Mouse (Mus musculus): ENCODE measurements around the gene Tsen34. TPM values are rescaled to one million over a fixed set of nuclear protein-coding genes. Genes with fewer than 3 reads are reported as not detected.

The Tsen34 gene
- total RNA-seq, 1 experiment = 90.2 TPM

DNA sequence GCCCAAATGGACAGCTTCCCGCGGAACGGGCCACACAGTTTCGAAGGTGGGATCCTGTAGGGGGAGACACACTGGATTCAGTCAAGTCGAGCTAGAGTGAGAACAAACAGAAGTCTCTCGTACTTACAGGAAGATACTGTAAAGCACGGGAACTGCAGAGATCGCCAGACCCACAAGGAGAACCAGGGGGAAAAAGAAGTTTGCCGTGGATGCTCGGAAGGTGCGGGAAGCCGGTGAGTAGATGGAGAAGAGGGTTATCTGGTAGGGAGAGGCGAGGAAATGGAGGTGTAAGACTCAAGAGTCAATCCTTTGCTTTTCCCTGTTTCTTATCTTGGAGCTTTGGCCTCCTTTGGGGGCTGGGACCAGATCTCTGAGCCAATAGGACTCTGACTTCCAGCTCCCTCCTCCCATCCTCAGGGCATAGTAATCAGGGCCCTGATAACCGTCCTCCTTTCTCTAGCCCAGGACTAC lies 25.7 kb upstream of the Tsen34 start:
- in situ Hi-C loops (cut with MboI; ENCODE audit: low sequenced_read_pairs in 2 of 2, unreplicated experiment in 2 of 2) = no loop called here
- peak; percentile 45 for DNase-seq (ENCODE audit: low read depth, low spot score)
- Histone ChIP-seq H3K4me3 (ENCODE audit: insufficient read depth in 1 of 2, low read depth in 1 of 2, low read length in 2 of 2, poor library complexity in 1 of 2, severe bottlenecking in 1 of 2) (peak overlapping the region; percentile 52 to 56), H3K9me3 (ENCODE audit: control insufficient read depth, insufficient read depth, low read depth, low read length) (no peaks in the 10 kb centered on the region), H3K4me1 (ENCODE audit: control insufficient read depth in 2 of 2, insufficient read depth in 2 of 2, low read length in 2 of 2, poor library complexity in 1 of 2) (peaks cover 0 to 4% of the 10 kb centered on the region in 2 experiments; a peak in 2 of 4 replicates), H3K9ac (ENCODE audit: insufficient read depth, low read depth, low read length, poor library complexity, severe bottlenecking) (peak overlapping the region; percentile 51; the same call in 1 of the 2 replicates), H3K36me3 (ENCODE audit: control insufficient read depth, insufficient read depth, low read length, poor library complexity, severe bottlenecking) (peaks cover 6% of the 10 kb centered on the region; the same call in 1 of the 2 replicates), H3K27ac (ENCODE audit: insufficient read depth, low read depth, low read length, poor library complexity, severe bottlenecking) (0 out of 2 replicates have a peak overlapping the region, but pooled peaks have one; percentile 22)
- no peak for TF ChIP-seq ZC3H11A (IDR thresholded peaks at IDR 0.05; ENCODE audit: borderline replicate concordance, low read depth, low read length)
- no peak for TF ChIP-seq MAFK (IDR thresholded peaks at IDR 0.05; ENCODE audit: insufficient read depth, low read depth, low read length)
- no peak for TF ChIP-seq ZNF384 (IDR thresholded peaks at IDR 0.05; ENCODE audit: low read depth, low read length)
- no peak for TF ChIP-seq HCFC1 (IDR thresholded peaks at IDR 0.05; ENCODE audit: borderline replicate concordance, insufficient read depth, low read length)
- TF ChIP-seq CHD2 (IDR thresholded peaks at IDR 0.05; ENCODE audit: low read depth, low read length) = no peak

DNA sequence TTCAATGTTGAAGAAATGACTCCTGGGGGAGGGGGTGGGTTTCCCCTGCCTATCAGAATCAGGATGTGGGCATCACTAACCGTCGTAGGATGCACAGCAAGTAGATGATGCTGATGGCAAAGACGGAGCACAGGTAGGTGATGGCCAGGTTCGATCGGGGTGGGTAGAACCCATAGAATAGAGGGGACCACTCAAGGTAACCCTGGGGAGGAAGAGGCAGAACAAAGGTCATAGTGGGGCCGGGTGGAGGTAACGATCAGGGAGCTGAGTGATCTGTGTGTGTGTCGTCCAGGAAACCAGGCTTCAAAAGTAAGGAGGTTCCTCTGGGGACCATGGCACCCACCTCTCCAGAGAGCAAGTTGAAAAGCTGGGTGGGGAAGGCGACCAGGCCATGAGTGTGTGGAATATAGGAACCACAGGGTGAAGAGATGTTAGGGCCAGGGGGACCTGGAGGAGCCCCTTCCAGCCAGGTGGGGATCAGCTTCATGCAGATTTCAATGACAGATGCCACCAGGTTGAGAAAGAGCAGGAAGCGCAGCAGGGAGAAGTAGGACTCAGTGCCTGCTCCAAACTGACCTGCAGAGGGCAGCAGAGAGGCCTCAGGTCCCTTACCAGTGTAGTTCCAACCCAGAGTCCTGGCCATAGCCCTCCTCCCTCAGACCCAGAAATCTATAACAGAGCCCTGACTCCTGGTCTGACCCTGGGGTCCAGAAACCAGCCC lies 18.0 kb upstream of the Tsen34 start:
- in situ Hi-C loops (cut with MboI; ENCODE audit: low sequenced_read_pairs in 2 of 2, unreplicated experiment in 2 of 2) = no loop called here
- Histone ChIP-seq H3K36me3 (ENCODE audit: control insufficient read depth, insufficient read depth, low read length, poor library complexity, severe bottlenecking) (peaks cover 3% of the 10 kb centered on the region; the same call in 1 of the 2 replicates), H3K27ac (ENCODE audit: insufficient read depth, low read depth, low read length, poor library complexity, severe bottlenecking) (no peak overlapping the region), H3K4me3 (ENCODE audit: insufficient read depth in 1 of 2, low read depth in 1 of 2, low read length in 2 of 2, poor library complexity in 1 of 2, severe bottlenecking in 1 of 2) (no peak overlapping the region), H3K9me3 (ENCODE audit: control insufficient read depth, insufficient read depth, low read depth, low read length) (no peaks in the 10 kb centered on the region), H3K4me1 (ENCODE audit: control insufficient read depth in 2 of 2, insufficient read depth in 2 of 2, low read length in 2 of 2, poor library complexity in 1 of 2) (peaks cover 0 to 6% of the 10 kb centered on the region in 2 experiments; a peak in 1 of 4 replicates), H3K9ac (ENCODE audit: insufficient read depth, low read depth, low read length, poor library complexity, severe bottlenecking) (no peak overlapping the region)
- DNase-seq (ENCODE audit: low read depth, low spot score) = peak; percentile 88
- no peak for TF ChIP-seq HCFC1 (IDR thresholded peaks at IDR 0.05; ENCODE audit: borderline replicate concordance, insufficient read depth, low read length)
- no peak for TF ChIP-seq ZNF384 (IDR thresholded peaks at IDR 0.05; ENCODE audit: low read depth, low read length)
- TF ChIP-seq ZC3H11A (IDR thresholded peaks at IDR 0.05; ENCODE audit: borderline replicate concordance, low read depth, low read length) = 0 out of 2 replicates have a peak, but pooled peaks have one; percentile 34

DNA sequence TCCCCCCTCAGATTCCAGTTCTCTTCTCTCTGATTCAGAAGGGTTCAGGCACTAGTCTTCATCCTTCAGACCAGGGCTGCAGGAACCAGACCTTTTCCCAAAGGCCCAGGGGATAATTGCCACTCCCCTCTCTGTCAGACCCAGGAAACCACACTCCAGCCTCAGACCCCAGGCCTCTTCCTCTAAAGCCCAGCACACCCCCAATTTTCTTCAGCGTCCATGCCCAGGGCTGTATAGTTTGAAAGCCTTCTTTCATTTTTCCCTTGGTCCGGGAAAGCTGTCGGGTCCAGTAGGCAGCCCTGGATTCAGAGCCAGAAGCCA lies 17.5 kb upstream of the Tsen34 start:
- in situ Hi-C loops (cut with MboI; ENCODE audit: low sequenced_read_pairs in 2 of 2, unreplicated experiment in 2 of 2) = no loop called here
- peaks cover 3% of the 10 kb centered on the region; the same call in 1 of the 2 replicates for H3K36me3 ChIP-seq (ENCODE audit: control insufficient read depth, insufficient read depth, low read length, poor library complexity, severe bottlenecking)
- no peak overlapping the region for H3K27ac ChIP-seq (ENCODE audit: insufficient read depth, low read depth, low read length, poor library complexity, severe bottlenecking)
- no peak overlapping the region for H3K4me3 ChIP-seq (ENCODE audit: insufficient read depth in 1 of 2, low read depth in 1 of 2, low read length in 2 of 2, poor library complexity in 1 of 2, severe bottlenecking in 1 of 2)
- H3K4me1 ChIP-seq (ENCODE audit: control insufficient read depth in 2 of 2, insufficient read depth in 2 of 2, low read length in 2 of 2, poor library complexity in 1 of 2) = peaks cover 0 to 6% of the 10 kb centered on the region in 2 experiments; a peak in 1 of 4 replicates
- no peak for TF ChIP-seq CHD2 (IDR thresholded peaks at IDR 0.05; ENCODE audit: low read depth, low read length)
- TF ChIP-seq MAFK (IDR thresholded peaks at IDR 0.05; ENCODE audit: insufficient read depth, low read depth, low read length) = no peak
- TF ChIP-seq ZC3H11A (IDR thresholded peaks at IDR 0.05; ENCODE audit: borderline replicate concordance, low read depth, low read length) = no peak
- TF ChIP-seq ZNF384 (IDR thresholded peaks at IDR 0.05; ENCODE audit: low read depth, low read length) = no peak
- TF ChIP-seq HCFC1 (IDR thresholded peaks at IDR 0.05; ENCODE audit: borderline replicate concordance, insufficient read depth, low read length) = no peak
- H3K9ac ChIP-seq (ENCODE audit: insufficient read depth, low read depth, low read length, poor library complexity, severe bottlenecking) = no peak overlapping the region
- no peaks in the 10 kb centered on the region for H3K9me3 ChIP-seq (ENCODE audit: control insufficient read depth, insufficient read depth, low read depth, low read length)
- DNase-seq (ENCODE audit: low read depth, low spot score) = no peak

DNA sequence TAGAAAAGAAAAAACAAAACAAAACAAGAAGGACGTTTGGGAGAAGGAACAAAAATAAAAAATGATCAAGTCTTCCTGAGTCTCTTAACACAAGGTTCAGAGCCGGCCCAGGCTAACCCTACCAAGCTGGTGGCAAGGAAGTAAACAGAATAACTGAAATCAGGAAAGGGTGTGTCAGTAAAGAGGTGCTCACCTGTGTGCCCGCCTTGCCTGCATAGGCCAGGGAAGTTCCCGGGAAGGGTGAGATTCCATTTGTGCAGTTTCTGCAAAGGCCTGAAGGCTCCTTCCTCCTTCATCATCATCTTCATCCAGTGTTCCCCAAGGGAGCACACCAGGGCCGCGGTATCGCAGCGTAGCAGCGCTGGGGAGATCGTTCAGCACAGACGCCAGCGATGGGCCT lies 16.3 kb upstream of the Tsen34 start:
- peaks cover 0 to 6% of the 10 kb centered on the region in 2 experiments; a peak in 1 of 4 replicates for H3K4me1 ChIP-seq (ENCODE audit: control insufficient read depth in 2 of 2, insufficient read depth in 2 of 2, low read length in 2 of 2, poor library complexity in 1 of 2)
- TF ChIP-seq ZC3H11A (IDR thresholded peaks at IDR 0.05; ENCODE audit: borderline replicate concordance, low read depth, low read length) (no peak), ZNF384 (IDR thresholded peaks at IDR 0.05; ENCODE audit: low read depth, low read length) (no peak), MAFK (IDR thresholded peaks at IDR 0.05; ENCODE audit: insufficient read depth, low read depth, low read length) (no peak), CHD2 (IDR thresholded peaks at IDR 0.05; ENCODE audit: low read depth, low read length) (no peak), HCFC1 (IDR thresholded peaks at IDR 0.05; ENCODE audit: borderline replicate concordance, insufficient read depth, low read length) (no peak)
- no peak overlapping the region for H3K4me3 ChIP-seq (ENCODE audit: insufficient read depth in 1 of 2, low read depth in 1 of 2, low read length in 2 of 2, poor library complexity in 1 of 2, severe bottlenecking in 1 of 2)
- in situ Hi-C loops (cut with MboI; ENCODE audit: low sequenced_read_pairs in 2 of 2, unreplicated experiment in 2 of 2) = no loop called here
- peaks cover 3% of the 10 kb centered on the region; the same call in 1 of the 2 replicates for H3K36me3 ChIP-seq (ENCODE audit: control insufficient read depth, insufficient read depth, low read length, poor library complexity, severe bottlenecking)
- no peak overlapping the region for H3K27ac ChIP-seq (ENCODE audit: insufficient read depth, low read depth, low read length, poor library complexity, severe bottlenecking)
- H3K9ac ChIP-seq (ENCODE audit: insufficient read depth, low read depth, low read length, poor library complexity, severe bottlenecking) = no peak overlapping the region
- no peak for DNase-seq (ENCODE audit: low read depth, low spot score)
- no peaks in the 10 kb centered on the region for H3K9me3 ChIP-seq (ENCODE audit: control insufficient read depth, insufficient read depth, low read depth, low read length)

All from ES-E14 (cell line).